Mouse (Mus musculus): ENCODE data around the gene Stard10. TPM values are rescaled to one million over a fixed set of nuclear protein-coding genes. Genes with fewer than 3 reads are reported as not detected.

Stard10 gene
- polyA plus RNA-seq, 1 experiment = 95.5 TPM

DNA sequence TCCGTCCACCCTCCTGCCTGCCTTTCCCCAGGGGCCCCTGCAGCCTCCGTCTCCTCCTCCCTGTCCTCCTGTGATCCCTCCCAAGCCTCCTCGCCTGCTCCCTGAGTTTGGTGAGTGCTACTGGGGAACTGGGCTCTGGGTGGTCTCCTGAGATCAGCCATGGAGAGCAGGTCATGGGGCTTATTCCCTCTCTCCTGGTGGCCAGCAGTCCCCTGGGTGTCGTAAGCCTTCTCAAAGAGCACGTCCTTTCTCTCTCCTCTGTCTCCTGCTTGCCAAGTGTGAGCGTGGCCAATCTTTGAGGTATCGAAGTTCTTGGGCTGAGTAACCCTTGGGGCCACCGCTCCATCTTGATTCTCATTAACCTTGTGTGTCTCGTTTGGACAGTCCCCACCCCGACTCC lies 68.0 kb downstream of the Stard10 start:
- Histone ChIP-seq H3K4me3 (ENCODE audit: insufficient read depth, low read length) (no peak overlapping the region), H3K4me1 (ENCODE audit: control insufficient read depth, insufficient read depth, low read length) (no peaks in the 10 kb centered on the region), H3K27ac (ENCODE audit: insufficient read depth, low read length) (peak overlapping the region; percentile 30; the same call in 1 of the 2 replicates)
- no peak for TF ChIP-seq POLR2A (IDR thresholded peaks at IDR 0.05; ENCODE audit: extremely low read depth, insufficient read depth, low read length)
- TF ChIP-seq CTCF (IDR thresholded peaks at IDR 0.05; ENCODE audit: extremely low read depth, insufficient read depth, low read length) = no peak

- Histone ChIP-seq H3K4me1 (ENCODE audit: control insufficient read depth, insufficient read depth, low read length) (no peaks in the 10 kb centered on the region), H3K4me3 (ENCODE audit: insufficient read depth, low read length) (no peak overlapping the region), H3K27ac (ENCODE audit: insufficient read depth, low read length) (no peak overlapping the region)
- no peak for TF ChIP-seq POLR2A (IDR thresholded peaks at IDR 0.05; ENCODE audit: extremely low read depth, insufficient read depth, low read length)
- no peak for TF ChIP-seq CTCF (IDR thresholded peaks at IDR 0.05; ENCODE audit: extremely low read depth, insufficient read depth, low read length)
Measured at GRCm38 (mm10) chr7:101385331-101385733, 68.4 kb downstream of the Stard10 start.

DNA sequence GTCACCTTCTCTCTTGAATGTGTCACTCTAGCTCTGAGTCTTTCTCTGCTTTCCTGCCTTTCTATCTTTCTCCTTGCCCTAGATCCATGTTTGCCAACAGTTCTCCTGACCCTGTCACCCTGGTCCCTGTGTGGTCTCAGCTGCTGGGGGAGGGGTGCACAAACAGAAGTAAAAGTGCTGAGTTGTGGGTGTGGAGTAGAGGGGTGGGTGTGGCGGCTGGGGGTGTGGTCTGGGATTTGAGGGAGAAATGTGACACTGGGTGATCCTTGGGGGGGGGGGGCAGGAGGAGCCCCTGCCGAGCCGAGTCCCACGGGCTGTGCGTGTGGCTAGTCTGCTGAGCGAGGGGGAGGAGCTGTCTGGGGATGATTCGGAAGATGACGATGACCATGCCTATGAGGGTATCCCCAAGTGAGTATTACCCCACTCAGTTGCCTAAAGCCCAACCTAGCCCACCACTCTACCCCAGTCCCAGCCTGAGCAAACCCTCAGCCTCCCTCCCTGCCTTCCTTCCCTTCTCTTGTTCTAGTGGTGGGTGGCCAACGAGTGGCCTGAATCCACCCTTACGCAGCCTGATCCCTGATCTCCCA lies 69.1 kb downstream of the Stard10 start:
- Histone ChIP-seq H3K4me3 (ENCODE audit: insufficient read depth, low read length) (no peak overlapping the region), H3K27ac (ENCODE audit: insufficient read depth, low read length) (no peak overlapping the region), H3K4me1 (ENCODE audit: control insufficient read depth, insufficient read depth, low read length) (no peaks in the 10 kb centered on the region)
- TF ChIP-seq POLR2A (IDR thresholded peaks at IDR 0.05; ENCODE audit: extremely low read depth, insufficient read depth, low read length) = no peak
- TF ChIP-seq CTCF (IDR thresholded peaks at IDR 0.05; ENCODE audit: extremely low read depth, insufficient read depth, low read length) = no peak

DNA sequence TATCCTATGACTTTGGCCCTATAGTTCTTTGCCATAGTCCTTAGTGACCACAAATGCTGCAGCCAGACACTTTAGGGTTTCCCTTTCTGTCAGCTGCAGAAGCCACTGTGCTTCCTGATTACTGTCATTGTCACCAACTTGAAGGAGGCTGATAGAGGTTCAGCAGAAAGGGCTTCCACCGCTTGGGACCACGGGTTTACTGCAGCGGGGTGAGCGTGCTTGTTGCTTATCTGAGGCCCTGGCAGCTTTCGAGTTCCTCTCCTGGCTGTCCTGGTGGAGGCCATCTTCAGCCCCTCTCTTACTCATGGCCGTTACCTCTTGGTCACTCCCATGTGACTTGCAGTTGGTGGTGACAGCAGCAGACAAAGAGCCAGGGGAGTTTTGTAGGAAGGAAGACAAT lies 72.4 kb downstream of the Stard10 start:
- peaks cover 3% of the 10 kb centered on the region; the same call in 1 of the 2 replicates for H3K4me1 ChIP-seq (ENCODE audit: control insufficient read depth, insufficient read depth, low read length)
- H3K4me3 ChIP-seq (ENCODE audit: insufficient read depth, low read length) = no peak overlapping the region
- H3K27ac ChIP-seq (ENCODE audit: insufficient read depth, low read length) = no peak overlapping the region
- TF ChIP-seq CTCF (IDR thresholded peaks at IDR 0.05; ENCODE audit: extremely low read depth, insufficient read depth, low read length) (no peak), POLR2A (IDR thresholded peaks at IDR 0.05; ENCODE audit: extremely low read depth, insufficient read depth, low read length) (no peak)

DNA sequence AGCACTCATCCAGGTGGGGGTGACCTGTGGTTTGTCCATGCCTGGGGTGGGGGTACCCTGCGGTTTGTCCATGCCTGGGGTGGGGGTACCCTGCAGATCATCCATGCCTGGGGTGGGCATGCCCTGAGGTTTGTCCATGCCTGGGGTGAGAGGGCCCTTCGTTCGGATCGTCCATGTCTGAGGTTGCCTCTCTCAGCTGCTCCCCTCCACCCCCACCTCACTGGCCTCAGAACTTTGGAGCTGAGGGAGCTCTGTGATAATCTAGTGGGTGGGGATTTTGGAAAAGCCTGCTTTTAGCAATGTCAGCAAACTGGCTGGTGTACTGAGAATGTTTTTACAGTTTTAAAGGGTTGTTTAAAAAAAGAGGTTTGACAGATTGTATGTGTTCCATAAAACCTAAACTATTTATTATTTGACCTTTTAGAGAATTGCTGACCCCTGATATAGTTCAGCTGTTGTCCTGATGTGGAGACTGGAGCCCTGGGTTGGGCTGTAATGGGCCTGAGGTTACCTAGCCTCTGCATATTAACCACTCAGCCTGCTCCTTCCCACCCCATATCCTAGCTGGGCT lies 75.1 kb downstream of the Stard10 start:
- Histone ChIP-seq H3K27ac (ENCODE audit: insufficient read depth, low read length) (no peak overlapping the region), H3K4me1 (ENCODE audit: control insufficient read depth, insufficient read depth, low read length) (peaks cover 3% of the 10 kb centered on the region; the same call in 1 of the 2 replicates), H3K4me3 (ENCODE audit: insufficient read depth, low read length) (no peak overlapping the region)
- TF ChIP-seq POLR2A (IDR thresholded peaks at IDR 0.05; ENCODE audit: extremely low read depth, insufficient read depth, low read length) (no peak), CTCF (IDR thresholded peaks at IDR 0.05; ENCODE audit: extremely low read depth, insufficient read depth, low read length) (no peak)

GRCm38 (mm10) chr7:101393015-101393414 lies 76.1 kb downstream of the Stard10 start:
- peaks cover 3% of the 10 kb centered on the region; the same call in 1 of the 2 replicates for H3K4me1 ChIP-seq (ENCODE audit: control insufficient read depth, insufficient read depth, low read length)
- H3K4me3 ChIP-seq (ENCODE audit: insufficient read depth, low read length) = no peak overlapping the region
- TF ChIP-seq CTCF (IDR thresholded peaks at IDR 0.05; ENCODE audit: extremely low read depth, insufficient read depth, low read length) (no peak), POLR2A (IDR thresholded peaks at IDR 0.05; ENCODE audit: extremely low read depth, insufficient read depth, low read length) (no peak)
- no peak overlapping the region for H3K27ac ChIP-seq (ENCODE audit: insufficient read depth, low read length)

GRCm38 (mm10) chr7:101393694-101394504 lies 77.0 kb downstream of the Stard10 start:
- no peak overlapping the region for H3K4me3 ChIP-seq (ENCODE audit: insufficient read depth, low read length)
- H3K27ac ChIP-seq (ENCODE audit: insufficient read depth, low read length) = no peak overlapping the region
- TF ChIP-seq CTCF (IDR thresholded peaks at IDR 0.05; ENCODE audit: extremely low read depth, insufficient read depth, low read length) (no peak), POLR2A (IDR thresholded peaks at IDR 0.05; ENCODE audit: extremely low read depth, insufficient read depth, low read length) (no peak)
- peaks cover 3% of the 10 kb centered on the region; the same call in 1 of the 2 replicates for H3K4me1 ChIP-seq (ENCODE audit: control insufficient read depth, insufficient read depth, low read length)

GRCm38 (mm10) chr7:101394569-101394968 lies 77.7 kb downstream of the Stard10 start:
- no peak overlapping the region for H3K4me3 ChIP-seq (ENCODE audit: insufficient read depth, low read length)
- peaks cover 3% of the 10 kb centered on the region; the same call in 1 of the 2 replicates for H3K4me1 ChIP-seq (ENCODE audit: control insufficient read depth, insufficient read depth, low read length)
- TF ChIP-seq CTCF (IDR thresholded peaks at IDR 0.05; ENCODE audit: extremely low read depth, insufficient read depth, low read length) = no peak
- no peak for TF ChIP-seq POLR2A (IDR thresholded peaks at IDR 0.05; ENCODE audit: extremely low read depth, insufficient read depth, low read length)
- H3K27ac ChIP-seq (ENCODE audit: insufficient read depth, low read length) = no peak overlapping the region

DNA sequence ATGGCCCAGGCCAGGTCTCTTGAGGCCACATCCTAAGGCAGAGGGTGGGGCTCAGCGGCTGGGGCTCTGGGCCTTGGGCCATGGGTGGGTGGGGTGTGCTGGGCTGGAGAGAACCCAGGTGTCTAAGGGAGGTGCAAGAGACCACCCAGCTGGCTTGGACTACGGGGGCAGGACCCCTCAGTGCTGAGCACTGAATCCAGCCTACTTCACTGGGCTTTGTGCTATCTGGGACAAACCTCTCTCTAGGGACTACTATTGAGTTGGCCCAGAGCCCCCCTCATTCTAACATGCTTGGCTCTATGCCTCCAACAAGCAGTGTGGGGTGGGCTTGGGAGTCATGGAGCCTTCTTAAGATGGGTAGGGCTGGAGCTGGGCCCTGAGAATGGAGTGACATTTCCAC lies 78.6 kb downstream of the Stard10 start:
- peaks cover 3% of the 10 kb centered on the region; the same call in 1 of the 2 replicates for H3K4me1 ChIP-seq (ENCODE audit: control insufficient read depth, insufficient read depth, low read length)
- H3K27ac ChIP-seq (ENCODE audit: insufficient read depth, low read length) = no peak overlapping the region
- no peak overlapping the region for H3K4me3 ChIP-seq (ENCODE audit: insufficient read depth, low read length)
- no peak for TF ChIP-seq POLR2A (IDR thresholded peaks at IDR 0.05; ENCODE audit: extremely low read depth, insufficient read depth, low read length)

Other genes starting within 250 kb of the Stard10 start
- gene Fchsd2, start 224.2 kb upstream of the Stard10 start, polyA plus RNA-seq (2012; rRNA removed) = 20.4 and 21.8 TPM in 2 replicates
- 65.1 and 74.5 TPM in 2 replicates for gene Atg16l2, start 14.8 kb upstream of the Stard10 start, polyA plus RNA-seq (2012; rRNA removed)
- gene Arap1, start 31.0 kb downstream of the Stard10 start, polyA plus RNA-seq (2012; rRNA removed) = 16.3 and 19.1 TPM in 2 replicates
- 0.56 and 0.59 TPM in 2 replicates for gene Gm45837, start 93.8 kb downstream of the Stard10 start, polyA plus RNA-seq (2012; rRNA removed)
- gene Pde2a, start 104.6 kb downstream of the Stard10 start, polyA plus RNA-seq (2012; rRNA removed) = 223 and 236 TPM in 2 replicates

Measured in cortical plate, adult 2 months (tissue).